Mouse (Mus musculus): ENCODE data around the gene Setdb1.
"Not testable (repeated sequence)": the region's sequence is repeated elsewhere in the genome, so short reads cannot be mapped to it uniquely, and the experiment has no call there.

Gene Setdb1

DNA sequence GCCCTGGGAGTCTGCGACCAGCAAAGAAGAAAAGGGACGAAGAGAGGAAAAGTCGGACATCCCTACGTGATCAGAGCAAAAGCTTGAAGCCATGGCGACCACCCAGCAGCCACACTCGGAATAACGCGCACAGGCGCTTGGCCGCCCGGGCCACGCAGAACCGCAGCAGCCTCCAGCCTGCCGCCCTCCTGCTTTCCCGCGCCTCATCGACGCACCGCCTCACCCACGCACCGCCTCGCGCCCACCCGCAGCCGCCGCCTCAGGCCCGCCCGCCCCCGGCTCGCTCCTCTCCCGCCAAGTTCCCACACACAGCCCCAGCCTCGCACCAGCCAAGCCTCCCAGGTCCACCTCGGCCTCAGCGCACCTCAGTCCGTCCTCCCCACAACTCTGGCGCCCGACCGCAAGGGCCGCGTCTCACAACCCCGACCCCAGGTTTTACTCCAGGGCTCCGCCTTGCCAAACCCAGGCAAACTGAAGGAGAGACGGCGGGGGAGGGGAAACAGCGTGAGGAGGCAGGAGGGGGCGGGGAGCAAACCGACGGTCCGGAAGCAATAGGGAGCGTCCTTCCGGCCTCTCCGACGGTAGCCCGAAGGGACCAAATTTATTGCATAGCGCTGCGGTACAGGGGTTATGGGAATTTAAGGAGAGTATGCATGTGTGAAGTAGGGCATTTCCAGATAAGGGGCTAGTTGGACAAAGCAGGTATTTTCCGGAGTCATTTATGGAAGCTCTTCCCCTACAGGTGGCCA lies at the start of gene Setdb1:
Gene Setdb1 (minus strand): TSS at position 502 of the 749 bp plus-strand sequence.
- peak; percentile 80 to 93 for DNase-seq (ENCODE audit: low spot score in 2 of 2)

DNA sequence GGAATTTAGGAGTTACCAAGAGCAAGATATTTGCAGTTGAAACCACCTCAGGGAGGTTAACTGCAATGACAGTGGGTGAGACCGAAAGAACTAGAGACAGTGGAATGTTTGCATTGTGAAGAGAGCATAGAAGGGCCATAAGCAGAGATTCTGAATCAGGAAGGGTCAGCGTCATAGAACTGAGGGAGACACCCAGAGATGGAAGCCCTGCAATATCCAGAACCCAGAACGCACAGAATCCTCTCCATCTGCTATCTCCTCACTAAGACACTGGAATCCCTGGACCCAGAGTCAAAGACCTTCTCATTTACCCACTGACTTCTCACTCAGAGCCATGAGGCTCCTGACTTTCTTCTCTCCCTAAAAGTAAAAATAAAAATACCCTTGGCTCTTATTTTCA lies 45.7 kb upstream of the Setdb1 start, which contains the start of gene 4930558C23Rik:
Gene 4930558C23Rik (minus strand): TSS at position 101 of the 400 bp plus-strand sequence.
- no peak for DNase-seq (ENCODE audit: low spot score in 2 of 2)

DNA sequence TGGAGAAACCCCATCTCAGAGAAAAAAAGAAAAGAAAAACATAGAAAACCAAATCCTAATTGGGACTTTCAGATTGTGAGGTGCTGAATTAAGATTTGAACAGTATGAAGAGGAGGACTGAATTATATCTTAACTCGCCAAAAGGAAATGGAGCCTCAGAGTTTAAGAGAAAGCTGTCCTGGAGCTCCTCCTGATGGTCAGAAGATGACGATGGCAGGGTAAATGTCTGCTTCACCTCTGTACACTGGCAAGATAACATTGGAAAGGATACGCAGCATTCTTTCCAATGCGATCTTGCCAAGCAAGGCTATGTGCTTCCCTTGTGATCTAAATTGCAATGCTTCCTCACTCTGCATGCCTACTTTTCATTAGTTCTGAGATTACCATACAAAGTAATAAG lies 37.4 kb upstream of the Setdb1 start:
- DNase-seq (ENCODE audit: low spot score in 2 of 2), result no peak

DNA sequence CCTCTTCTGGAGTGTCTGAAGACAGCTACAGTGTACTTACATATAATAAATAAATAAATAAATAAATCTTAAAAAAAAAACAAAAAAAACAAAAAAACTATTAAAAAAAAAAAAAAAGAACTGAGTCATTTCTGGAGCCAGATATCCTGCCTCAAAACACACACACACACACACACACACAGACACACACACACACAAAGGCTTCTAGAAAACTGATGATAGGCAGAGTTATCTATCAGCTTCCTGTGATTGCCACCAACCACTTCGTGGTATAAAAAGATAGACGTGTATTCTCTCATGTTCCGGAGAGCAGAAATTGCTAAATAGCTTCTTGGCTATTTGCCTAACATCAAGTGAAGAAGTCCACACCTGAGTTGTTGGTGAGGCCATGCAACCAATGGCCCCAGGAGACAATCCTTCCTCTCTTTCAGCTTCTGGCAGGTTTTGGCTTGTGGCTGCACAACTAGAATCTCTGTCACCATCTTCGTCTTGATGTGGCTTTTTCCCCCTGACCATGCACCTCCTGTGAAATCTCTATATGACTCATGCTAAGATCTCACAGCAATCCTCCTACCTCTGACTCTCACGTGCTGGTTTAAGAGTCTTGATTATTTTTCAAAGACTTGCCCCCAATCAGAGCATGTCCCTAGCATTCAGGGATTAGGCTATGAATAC lies 28.5 kb upstream of the Setdb1 start:
- no peak for DNase-seq (ENCODE audit: low spot score in 2 of 2)

DNA sequence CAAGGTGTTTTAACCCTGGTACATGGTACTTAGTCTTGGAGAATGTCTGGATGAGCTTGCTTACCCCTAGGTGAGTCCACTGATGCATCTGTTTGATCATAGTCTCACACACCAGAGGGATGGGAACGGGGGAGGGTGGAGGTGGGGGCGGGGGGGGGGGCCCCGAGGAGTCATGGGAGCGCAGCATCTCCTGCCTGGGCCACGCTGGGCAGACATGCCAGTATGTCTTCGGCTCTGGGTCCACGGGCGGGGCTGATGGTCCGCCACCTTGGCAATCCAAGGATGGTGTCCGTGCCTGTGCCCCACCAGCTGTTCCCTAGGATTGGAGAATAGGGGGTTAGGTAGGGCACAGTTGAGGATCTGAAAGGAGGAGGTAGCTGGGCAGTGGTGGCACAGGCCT lies 16.2 kb upstream of the Setdb1 start:
- no peak for DNase-seq (ENCODE audit: low spot score in 2 of 2)

DNA sequence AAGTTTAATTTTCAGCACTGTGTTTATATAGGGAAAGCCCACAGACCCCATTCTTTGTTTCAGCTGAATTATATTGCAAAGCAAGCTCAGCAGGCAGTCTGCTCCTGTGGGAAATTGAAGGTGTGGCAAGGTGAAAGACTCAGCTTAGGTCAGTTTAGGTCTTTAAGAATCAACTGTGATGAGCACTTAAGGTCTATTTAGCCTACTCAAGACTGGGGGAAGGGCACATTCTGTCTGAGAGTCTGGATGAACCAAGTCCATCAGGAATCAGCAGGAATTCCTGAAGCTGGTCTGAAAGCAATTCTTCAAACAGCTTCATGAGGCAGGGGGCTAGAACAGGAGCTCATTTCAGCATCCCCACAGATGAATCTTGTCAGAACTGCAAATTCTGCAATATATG lies 13.1 kb upstream of the Setdb1 start:
- DNase-seq (ENCODE audit: low spot score in 2 of 2), result no peak

DNA sequence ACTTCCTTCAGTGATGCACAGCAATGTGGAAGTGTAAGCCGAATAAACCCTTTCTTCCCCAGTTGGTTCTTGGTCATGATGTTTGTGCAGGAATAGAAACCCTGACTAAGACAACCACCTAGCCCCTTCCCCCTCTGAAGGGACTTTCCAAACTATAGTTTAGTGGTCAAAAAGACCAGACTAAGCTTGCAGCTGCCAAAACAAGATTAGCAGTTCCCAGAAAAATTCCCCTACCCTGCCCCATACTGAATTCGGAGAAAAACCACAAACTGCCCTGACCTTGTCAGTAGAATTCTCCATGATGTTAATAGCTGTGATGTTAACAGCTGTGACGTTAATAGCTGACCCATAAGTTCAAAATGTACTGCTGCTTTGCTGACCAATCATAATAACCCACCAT lies 3.3 kb upstream of the Setdb1 start:
- DNase-seq (ENCODE audit: low spot score in 2 of 2), result not testable (repeated sequence)

DNA sequence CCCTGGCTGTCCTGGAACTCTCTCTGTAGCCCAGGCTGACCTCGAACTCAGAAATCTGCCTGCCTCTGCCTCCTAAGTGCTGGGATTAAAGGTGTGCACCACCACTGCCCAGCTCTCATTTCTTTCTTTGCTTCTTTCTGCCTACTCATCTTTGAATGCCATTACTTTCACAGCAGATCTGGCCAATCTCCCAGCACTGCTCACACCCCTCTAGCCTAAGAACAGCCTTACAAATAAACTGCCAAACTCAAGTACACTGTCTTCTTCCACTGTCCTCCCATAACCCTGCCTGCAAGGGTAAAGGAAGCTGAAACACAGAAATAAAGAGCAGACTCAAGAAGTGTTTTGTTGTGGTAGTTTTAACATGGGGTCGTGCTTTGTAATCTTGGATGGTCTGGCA lies 744 bp upstream of the Setdb1 start:
- DNase-seq (ENCODE audit: low spot score in 2 of 2), result no peak

DNA sequence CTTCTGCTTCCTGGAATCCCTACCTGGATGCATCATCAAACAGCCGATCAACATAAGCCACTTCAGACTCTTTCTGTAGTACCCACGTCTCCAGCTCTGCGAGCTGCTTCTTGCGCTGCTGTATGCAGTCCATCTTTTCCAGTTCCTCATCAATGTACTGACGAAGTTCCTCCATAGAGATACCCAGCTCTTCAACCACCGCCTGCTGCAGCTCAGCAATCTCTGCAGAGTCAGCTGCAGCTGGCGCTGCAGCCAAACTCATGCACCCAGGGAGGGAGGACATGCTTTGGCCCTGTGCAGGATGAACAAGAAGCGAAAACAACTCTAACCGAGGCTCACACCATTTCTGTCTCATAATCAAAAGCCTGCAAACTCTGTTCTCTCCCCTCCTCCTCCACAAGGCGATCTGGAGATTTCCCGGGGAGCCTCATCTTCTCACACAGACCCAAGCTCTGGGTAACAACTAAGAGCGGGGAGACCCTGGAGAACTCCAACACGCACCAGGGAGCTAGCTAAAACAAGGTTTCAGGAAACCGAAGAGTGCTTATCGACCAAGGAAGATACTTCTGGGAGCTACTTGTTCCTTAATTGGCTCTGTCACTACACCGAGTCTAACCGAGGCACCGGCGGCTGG lies 974 bp downstream of the Setdb1 start:
- DNase-seq (ENCODE audit: low spot score in 2 of 2), result not testable (repeated sequence)

DNA sequence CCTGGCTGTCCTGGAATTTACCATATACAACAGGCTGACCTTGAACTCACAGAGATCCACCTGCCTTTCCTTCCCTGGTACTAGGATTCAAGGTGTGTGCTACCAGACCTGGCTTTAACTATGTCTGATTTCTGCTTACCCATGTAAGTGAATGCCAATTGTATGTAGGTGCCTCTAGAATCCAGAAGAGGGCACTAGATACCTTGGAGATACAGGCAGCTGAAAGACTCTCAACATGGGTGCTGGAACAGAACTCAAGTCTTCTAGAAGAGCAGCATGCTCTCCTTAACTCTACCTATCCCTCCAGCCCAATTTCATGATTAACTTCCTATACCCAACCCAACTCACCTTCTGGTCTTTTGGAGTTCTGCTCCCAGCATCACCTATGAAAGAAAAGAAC lies 7.5 kb downstream of the Setdb1 start:
- DNase-seq (ENCODE audit: low spot score in 2 of 2), result no peak

DNA sequence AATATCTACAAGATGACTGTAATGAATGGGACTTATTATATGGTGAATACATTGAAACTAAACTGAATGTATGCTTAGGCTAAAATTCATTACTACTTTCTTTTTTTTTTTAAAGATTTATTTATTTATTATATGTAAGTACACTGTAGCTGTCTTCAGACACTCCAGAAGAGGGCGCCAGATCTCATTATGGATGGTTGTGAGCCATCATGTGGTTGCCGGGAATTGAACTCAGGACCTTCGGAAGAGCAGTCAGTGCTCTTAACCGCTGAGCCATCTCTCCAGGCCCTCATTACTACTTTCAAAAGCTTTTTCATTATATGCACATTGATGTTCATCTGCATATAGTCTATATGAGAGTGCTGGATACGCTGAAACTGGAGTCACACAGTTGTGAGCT lies 8.7 kb downstream of the Setdb1 start:
- not testable (repeated sequence) for DNase-seq (ENCODE audit: low spot score in 2 of 2)

DNA sequence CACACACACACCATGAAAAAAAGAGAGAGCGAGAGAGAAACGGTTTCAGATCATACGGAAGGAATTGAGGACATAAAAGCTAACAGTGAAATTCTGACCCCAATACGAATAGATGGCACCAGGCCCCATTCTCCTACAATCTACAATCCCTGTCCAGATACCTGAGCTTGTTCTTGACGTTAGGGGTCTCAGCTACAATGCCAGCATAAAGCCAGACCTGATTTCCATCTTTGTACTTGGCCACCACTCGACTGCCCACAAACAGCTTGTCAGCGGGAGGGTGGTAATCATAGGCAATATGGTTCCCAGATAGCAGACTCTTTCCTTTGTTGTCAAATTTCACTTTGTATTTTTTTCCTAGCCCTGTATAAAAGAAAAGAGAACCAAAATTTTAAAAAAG lies 10.5 kb downstream of the Setdb1 start:
- no peak for DNase-seq (ENCODE audit: low spot score in 2 of 2)

DNA sequence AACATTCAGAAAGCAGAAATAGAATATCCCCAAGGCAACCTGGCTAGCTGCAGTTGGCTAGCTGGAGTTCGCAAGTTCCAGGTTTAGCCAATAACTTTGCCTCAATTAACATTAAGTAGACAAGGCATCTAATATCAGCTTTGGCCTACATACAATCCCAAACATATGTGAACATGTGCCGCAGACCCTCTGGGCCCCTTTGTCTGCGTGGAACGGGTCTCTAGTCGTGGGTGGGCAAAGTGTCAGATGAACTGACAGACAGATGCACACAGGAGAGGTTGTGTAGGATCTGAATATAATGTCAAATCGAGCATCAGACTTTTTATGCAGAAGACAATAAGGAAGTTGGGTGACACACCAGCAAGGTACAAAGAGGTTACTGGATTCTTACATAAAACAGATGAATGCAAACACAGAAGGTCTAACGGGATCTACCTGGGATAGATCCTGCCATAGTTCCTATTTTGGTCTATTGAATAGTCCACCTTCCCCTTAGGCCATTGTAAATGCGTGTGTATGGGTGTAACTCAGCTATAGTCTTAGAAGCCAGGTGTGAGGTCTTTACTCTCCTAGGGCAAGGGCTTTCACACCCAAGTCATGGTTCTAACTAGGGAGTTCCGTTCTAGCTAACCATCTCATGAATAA lies 13.5 kb downstream of the Setdb1 start:
- DNase-seq (ENCODE audit: low spot score in 2 of 2), result not testable (repeated sequence)

DNA sequence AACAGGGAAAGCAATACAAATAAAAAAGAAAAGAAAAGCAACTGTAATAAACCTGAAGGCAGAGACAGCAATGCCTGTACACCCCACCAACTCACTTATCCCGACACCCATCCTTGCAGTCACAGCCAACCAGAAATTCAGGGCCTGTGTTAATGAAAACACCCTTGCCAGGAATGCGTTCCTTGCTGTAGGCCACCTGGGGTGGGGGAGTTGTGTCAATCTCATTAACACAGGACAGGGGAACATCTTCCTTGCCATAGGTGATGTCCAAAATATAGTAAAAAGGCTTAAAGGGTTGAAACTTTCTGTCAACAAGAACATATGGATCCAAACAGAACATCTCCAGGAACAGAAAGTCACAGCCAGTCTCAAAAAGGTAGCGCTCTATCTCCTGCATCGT lies 18.8 kb downstream of the Setdb1 start:
- no peak for DNase-seq (ENCODE audit: low spot score in 2 of 2)

DNA sequence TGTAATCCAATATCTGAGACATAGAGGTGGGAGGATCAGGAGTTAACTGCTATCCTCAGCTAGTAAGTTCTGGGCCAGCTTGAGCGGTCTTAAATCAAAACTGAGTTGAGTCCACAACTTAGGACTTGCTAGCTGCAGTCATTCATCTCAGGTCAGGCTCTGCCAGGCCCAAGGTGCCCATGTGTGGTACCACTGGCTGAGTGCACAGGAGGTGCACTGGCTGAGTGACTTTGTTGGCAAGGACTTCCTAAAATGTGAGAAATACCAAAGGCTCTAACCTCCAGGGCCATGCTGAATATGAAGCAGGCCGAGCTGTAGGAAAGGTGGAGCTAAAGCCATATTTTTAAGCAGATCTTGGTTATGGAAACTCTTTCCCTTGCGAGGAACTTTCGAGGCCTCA lies 19.7 kb downstream of the Setdb1 start:
- no peak for DNase-seq (ENCODE audit: low spot score in 2 of 2)

DNA sequence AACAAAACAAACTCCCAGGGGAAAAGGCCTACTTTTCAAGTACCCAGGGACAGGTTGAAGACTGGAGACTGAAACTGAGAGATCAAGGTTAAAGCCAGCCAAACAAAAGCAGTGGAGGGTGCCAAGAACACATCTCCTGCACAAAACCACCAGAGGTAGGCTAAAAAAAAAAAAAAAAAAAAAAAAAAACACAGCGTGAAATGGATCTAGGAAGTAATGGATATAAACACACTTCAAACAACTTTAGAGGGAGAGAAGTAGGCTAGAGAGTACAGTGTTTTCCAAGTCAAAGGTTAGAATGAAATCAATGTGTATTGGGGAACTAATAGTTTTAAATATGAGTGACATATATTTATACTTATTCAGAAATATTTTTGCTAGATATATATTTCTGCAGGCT lies 25.5 kb downstream of the Setdb1 start:
- DNase-seq (ENCODE audit: low spot score in 2 of 2), result no peak

DNA sequence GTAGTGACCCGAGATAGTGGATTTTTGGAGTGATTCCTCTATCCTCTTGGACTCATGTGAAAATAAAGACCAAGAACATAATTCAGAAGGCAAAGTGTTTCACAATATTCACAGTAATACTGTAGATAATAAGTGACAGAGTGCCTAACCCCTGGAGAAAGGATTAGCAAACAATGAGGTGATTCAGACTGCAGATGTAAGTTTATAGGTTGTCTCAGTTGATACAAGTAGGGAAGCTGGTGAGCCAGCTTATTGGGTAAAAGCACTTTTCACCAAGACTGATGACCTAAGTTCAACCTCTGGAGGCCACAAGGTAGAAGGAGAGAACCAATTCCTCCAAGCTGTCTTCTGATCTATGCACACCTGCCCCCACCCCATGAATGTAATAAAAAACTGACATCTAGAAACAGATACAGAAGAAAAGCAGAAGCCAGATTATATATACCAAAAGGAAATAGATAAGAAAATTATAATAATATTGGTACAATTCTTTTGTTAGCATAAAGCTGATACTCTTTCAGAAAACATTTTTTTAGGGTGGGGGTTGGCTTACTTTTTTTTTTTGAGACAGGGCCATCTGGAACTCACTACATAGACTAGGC lies 28.1 kb downstream of the Setdb1 start:
- no peak for DNase-seq (ENCODE audit: low spot score in 2 of 2)

DNA sequence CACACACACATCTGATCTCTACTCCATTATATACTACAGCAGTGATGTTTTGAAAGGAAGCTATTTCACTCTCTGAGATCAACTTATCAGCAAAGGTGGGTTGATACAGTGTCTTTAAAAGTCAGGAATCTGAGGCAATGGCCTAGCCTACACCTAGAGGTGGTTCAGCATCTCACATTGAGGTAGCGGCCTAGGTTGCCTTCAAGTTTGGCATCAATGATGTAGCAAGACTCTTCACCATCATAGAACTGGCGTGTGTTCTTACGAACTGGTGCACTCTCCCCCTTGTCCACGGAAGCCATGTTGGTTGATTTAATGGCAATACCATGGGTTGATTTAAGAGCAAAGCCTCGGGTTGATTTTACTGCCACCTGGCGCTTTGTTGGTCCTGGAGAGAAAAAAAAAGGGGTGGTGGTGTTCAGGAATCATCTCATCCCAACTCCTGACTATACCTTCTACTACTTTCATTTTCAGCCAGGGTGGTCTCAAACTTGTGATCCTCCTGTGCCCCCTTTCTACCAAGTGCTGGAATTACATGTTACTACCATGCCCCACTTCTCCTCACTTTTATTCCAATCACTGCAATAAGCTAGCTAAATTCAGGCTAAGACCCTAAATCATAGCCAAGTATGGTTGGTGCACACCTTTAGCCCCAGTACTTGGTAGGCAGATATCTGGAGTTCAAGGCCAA lies 32.4 kb downstream of the Setdb1 start:
- no peak for DNase-seq (ENCODE audit: low spot score in 2 of 2)

DNA sequence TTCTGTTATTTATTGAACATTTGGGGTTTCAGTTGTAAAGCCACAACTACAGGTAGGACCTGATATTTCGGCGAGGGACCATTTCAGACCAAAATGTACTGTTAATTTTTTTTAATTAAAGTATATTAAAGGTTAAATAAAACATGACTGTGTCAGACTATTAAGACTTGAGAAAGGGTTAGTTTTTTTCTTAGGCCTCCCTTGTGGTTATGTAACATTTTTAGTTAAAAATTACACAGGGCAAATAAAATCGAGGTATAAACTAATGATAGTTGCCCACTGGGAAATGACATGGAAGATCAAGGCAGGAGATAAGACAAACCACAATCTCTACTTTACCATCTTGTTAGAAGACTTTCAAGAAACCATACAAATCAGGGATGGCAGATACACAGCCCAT lies 33.6 kb downstream of the Setdb1 start:
- no peak for DNase-seq (ENCODE audit: low spot score in 2 of 2)

DNA sequence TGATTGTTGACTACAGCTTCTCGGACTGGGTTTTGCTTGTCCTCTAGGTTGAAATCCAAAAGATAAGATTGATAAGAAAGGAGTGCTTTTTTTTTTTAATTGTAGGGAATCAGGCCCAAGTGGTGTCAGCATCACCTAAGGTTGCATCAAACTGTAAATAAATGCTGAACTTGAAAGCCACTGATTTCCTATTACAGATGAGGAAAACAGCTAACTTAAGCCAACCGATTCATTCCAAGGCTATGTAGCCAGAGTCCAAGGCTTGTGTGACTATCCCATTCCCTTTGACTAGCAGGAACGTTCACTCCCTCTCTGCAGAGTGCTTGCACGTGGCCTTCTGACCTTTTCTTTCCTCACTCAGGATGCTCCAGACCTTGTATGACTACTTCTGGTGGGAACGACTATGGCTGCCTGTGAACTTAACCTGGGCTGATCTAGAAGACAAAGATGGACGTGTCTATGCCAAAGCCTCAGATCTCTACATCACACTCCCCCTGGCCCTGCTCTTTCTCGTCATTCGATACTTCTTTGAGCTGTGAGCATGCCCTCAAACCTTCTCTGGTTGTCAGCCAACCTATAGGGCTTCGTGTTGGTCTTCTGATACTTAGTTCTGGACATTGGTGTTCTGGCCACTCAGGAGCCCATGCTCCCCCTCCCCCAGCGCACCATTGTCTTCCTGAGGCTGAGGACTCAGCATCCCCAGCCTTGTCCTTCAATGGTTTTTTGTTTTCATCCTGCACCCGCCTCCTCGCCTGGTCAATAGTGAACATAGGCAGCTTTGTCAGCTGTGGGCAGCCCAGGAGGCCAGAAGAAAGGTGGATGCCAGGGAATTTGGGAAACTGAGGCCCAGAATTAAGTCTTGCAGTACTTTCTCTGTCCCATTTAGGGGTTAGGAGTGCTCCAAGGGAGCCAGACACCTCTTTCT lies 37.0 kb downstream of the Setdb1 start:
- DNase-seq (ENCODE audit: low spot score in 2 of 2), result no peak

Measured in frontal cortex, postnatal 25 days (tissue).